Mouse (Mus musculus) lung, embryonic 15.5 days (tissue): Measurements from ENCODE around the gene Entpd2. TPM values are rescaled to one million over a fixed set of nuclear protein-coding genes. Genes with fewer than 3 reads are reported as not detected.

ENCODE experiments used
- ATAC-seq: fragments of 200-750 bp; cut with Nextera tagmentation; 2 replicates; pipeline ENCODE4 v1.8.0; 2017; ENCODE audit warnings: moderate number of reproducible peaks, borderline replicate concordance; ENCODE audit not compliant: low FRiP score, low TSS enrichment; ENCODE audit errors: extremely low read depth
- H3K27ac ChIP-seq: fragments of 300-500 bp; sonication (generic); 2 replicates; pipeline ENCODE4 v1.5.1; 2015; ENCODE audit warnings: moderate library complexity, mild to moderate bottlenecking, inconsistent platforms
- H3K27me3 ChIP-seq: fragments of 300-500 bp; sonication (generic); 2 replicates; pipeline ENCODE4 v1.6.1; 2015; ENCODE audit warnings: inconsistent platforms
- H3K36me3 ChIP-seq: fragments of 300-500 bp; sonication (generic); 2 replicates; pipeline ENCODE4 v1.6.1; 2015; ENCODE audit warnings: inconsistent platforms
- H3K4me1 ChIP-seq: fragments of 300-500 bp; sonication (generic); 2 replicates; pipeline ENCODE4 v1.6.1; 2015; ENCODE audit warnings: inconsistent platforms
- H3K4me2 ChIP-seq: fragments of 300-500 bp; sonication (generic); 2 replicates; pipeline ENCODE4 v1.6.1; 2015; ENCODE audit warnings: inconsistent platforms, mild to moderate bottlenecking, moderate library complexity
- H3K4me3 ChIP-seq: fragments of 300-500 bp; sonication (generic); 2 replicates; pipeline ENCODE4 v1.5.1; 2015; ENCODE audit warnings: mild to moderate bottlenecking, inconsistent platforms
- H3K9ac ChIP-seq: fragments of 300-500 bp; sonication (generic); 2 replicates; pipeline ENCODE4 v1.6.1; 2015; ENCODE audit warnings: inconsistent platforms
- H3K9me3 ChIP-seq: fragments of 300-500 bp; sonication (generic); 2 replicates; pipeline ENCODE4 v1.6.1; 2016; ENCODE audit warnings: inconsistent platforms
- WGBS: fragments of 180-500 bp; shearing (Covaris S2); methylation state at CpG from one replicate; pipeline ENCODE4 v1.1.7; 2015; 5-methylcytosine and 5-hydroxymethylcytosine counted together
- polyA plus RNA-seq: library from polyadenylated mRNA; unstranded; fragments of >200 nt; fragmentation: Nextera tagmentation; extraction: Ambion mirVana; gene quantifications from 2 replicates; pipeline ENCODE4 v1.2.1, GENCODE M21; 2015

Gene Entpd2
- polyA plus RNA-seq, 1 experiment from 2014 or later = 3.6 TPM

- Histone ChIP-seq H3K27ac (peak within 1 kb of the TSS; percentile 24), H3K36me3 (no peaks in the 10 kb centered on the region), H3K27me3 (peaks cover 17% of the 10 kb centered on the region), H3K9ac (peak within 1 kb of the TSS; percentile 75), H3K4me3 (peak within 1 kb of the TSS; percentile 73), H3K4me2 (peak within 1 kb of the TSS; percentile 100), H3K9me3 (no peaks in the 10 kb centered on the region), H3K4me1 (peaks cover 22% of the 10 kb centered on the region)
- WGBS = under 1% methylated on average over 54 of the region's 54 CpGs
- peak; percentile 89 for ATAC-seq
Observed at GRCm38 (mm10) chr2:25365091-25365761, 30.4 kb upstream of the Entpd2 start, which contains the start of gene Uap1l1. TSS of gene Uap1l1 (minus strand) at chr2:25365682.

GRCm38 (mm10) chr2:25369996-25370395, 25.7 kb upstream of the Entpd2 start:
- Histone ChIP-seq H3K4me1 (peaks cover 38% of the 10 kb centered on the region), H3K36me3 (no peaks in the 10 kb centered on the region), H3K9me3 (no peaks in the 10 kb centered on the region), H3K27ac (no peak overlapping the region), H3K4me3 (no peak overlapping the region), H3K27me3 (peaks cover 6% of the 10 kb centered on the region), H3K4me2 (no peak overlapping the region), H3K9ac (no peak overlapping the region)
- no peak for ATAC-seq
- 83% methylated on average over 3 of the region's 3 CpGs for WGBS

DNA sequence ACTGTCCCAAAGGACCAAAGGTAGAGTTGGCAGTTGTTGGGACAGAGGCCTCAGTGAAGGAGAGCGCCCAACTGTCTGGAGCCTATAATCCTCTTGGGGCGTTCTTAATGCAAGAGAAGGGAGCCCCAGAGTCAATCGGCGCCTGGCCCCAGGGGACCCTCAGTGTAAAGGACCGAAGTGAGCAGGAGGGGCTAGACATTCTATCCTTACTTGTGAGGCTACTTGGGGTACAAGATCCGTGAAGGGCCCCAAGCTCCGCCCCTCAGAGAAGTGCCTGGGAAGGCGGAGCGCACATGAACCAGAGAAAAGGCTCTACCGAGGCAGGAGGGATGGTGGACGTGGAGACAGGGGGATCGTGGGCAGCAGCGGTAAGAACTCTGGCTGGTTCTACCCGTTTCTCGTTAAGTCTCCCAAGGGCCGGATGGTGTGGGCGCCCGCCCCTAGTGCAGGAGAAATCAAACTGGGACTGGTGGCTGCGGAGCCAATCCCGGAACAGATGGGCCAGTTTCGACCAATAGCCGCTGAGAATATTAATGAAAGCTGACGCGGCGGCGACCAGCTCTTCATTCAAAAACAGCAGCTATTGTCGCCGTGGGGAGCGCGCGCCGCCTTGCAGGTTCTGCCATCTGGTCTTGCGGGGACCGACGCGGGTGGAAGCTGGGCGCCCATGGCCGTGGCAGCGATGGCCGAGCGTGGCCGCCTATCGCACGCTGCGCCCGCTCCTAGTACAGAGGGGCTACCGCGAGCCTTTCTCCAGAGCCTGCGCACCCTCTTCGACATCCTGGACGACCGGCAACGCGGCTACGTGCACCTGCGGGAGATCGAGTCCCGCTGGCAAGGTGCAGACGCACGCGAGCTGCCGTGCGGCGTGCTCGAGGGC, 23.7 kb upstream of the Entpd2 start, which contains the start of gene Sapcd2:
Gene Sapcd2, plus strand, starts transcription at position 558 of the 880 bp plus-strand sequence.
- 1% methylated on average over 65 of the region's 65 CpGs for WGBS
- peak within 1 kb of the TSS; percentile 85 for H3K4me3 ChIP-seq
- peaks cover 17% of the 10 kb centered on the region for H3K36me3 ChIP-seq
- peaks cover 30% of the 10 kb centered on the region for H3K4me1 ChIP-seq
- peak within 1 kb of the TSS; percentile 81 for H3K27ac ChIP-seq
- H3K9ac ChIP-seq = peak within 1 kb of the TSS; percentile 67
- peak within 1 kb of the TSS; percentile 95 for H3K4me2 ChIP-seq
- H3K27me3 ChIP-seq = no peaks in the 10 kb centered on the region
- ATAC-seq = peak; percentile 93
- H3K9me3 ChIP-seq = no peaks in the 10 kb centered on the region

DNA sequence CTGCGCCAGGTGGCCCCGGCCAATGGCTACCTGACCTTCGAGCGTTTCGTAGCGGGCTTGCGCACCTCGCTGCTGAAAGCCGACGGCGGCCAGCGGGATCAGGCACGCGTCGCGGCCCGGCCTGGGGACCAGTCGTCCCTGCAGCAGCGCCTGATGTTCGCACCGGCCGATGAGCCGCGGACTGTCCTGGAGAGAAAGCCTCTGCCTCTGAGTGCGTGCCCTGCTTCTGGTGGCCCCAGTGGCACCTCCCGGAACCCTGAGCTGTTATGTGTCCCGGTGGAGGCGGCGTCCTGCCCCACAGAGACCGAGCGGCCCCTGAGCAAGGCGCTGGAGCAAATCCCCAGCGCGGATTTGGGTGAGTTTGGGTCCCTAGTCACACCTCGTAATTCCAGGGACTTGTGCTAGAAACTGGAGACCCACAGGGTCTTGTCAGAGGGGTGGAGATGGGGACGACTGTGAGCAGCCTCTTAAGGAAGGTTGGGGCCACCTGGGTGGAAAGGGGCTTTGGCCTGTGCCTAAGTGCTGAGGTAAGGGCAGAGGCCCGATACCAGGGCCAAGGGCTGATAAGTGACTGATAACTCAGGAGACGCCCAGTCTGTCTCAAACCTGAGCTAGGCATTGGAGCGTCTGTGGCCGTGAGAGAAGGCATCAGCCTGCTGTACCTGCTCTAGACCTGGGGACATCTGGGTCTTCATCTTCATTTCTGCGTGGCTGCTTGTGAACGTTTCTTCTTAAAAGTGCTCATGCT, 22.9 kb upstream of the Entpd2 start:
- peak overlapping the region; percentile 76 for H3K27ac ChIP-seq

DNA sequence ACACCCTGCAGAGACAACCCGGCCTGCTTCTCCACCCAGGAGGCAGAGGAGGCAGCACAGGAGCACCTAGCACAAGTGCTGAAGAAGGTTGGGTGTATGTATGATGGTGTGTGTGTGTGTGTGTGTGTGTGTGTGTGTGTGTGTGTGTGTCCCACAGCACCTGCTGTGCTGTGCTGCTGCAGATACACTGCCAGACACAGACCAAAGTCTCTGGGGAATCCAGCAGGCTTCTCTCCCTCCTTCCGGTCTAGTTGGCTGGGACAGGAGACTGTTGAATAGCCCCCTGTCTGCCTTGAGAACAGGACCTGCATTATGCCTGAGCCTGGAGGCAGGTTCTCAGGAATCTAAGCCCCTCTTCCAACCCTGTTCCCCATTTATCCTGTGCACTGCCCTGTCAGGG, 22.2 kb upstream of the Entpd2 start:
- Histone ChIP-seq H3K27ac (no peak overlapping the region), H3K36me3 (peaks cover 30% of the 10 kb centered on the region), H3K9me3 (no peaks in the 10 kb centered on the region), H3K4me2 (peak overlapping the region; percentile 95), H3K4me3 (peak overlapping the region; percentile 85), H3K27me3 (no peaks in the 10 kb centered on the region), H3K9ac (peak overlapping the region; percentile 67), H3K4me1 (peaks cover 30% of the 10 kb centered on the region)
- 32% methylated on average over 2 of the region's 2 CpGs for WGBS
- ATAC-seq = no peak

More for the DNA sequence above, 22.9 kb upstream of the Entpd2 start:
- Histone ChIP-seq H3K4me2 (peak overlapping the region; percentile 95), H3K9ac (peak overlapping the region; percentile 67), H3K4me3 (peak overlapping the region; percentile 85), H3K36me3 (peaks cover 24% of the 10 kb centered on the region), H3K9me3 (no peaks in the 10 kb centered on the region), H3K27me3 (no peaks in the 10 kb centered on the region), H3K4me1 (peaks cover 30% of the 10 kb centered on the region)
- 2% methylated on average over 42 of the region's 42 CpGs for WGBS
- ATAC-seq = peak; percentile 16; the same call in 1 of the 2 replicates

DNA sequence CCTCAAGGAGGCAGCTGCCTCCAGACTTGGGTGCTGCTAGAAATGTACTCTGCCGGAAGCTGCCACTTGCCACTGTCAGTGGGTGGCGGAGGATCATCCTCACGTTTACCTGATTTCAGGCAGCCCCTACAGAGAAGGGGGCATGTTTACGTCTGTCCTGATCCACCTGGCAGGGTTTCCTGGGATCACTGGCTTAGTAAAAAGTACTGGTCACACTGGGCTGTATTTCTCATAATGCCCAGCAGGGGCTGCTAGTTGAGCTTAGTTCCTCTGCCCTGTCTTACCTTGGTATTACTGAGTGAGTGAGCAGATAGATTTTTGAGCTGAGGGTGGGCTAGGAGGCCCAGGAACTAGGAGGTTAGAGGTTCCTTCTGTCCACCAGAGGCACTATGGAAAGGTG, 19.1 kb upstream of the Entpd2 start:
- WGBS = 66% methylated on average over 4 of the region's 4 CpGs
- no peak overlapping the region for H3K4me2 ChIP-seq
- H3K9ac ChIP-seq = no peak overlapping the region
- peaks cover 30% of the 10 kb centered on the region for H3K36me3 ChIP-seq
- no peak overlapping the region for H3K27ac ChIP-seq
- H3K27me3 ChIP-seq = no peaks in the 10 kb centered on the region
- no peaks in the 10 kb centered on the region for H3K9me3 ChIP-seq
- ATAC-seq = no peak
- H3K4me3 ChIP-seq = no peak overlapping the region
- peaks cover 26% of the 10 kb centered on the region for H3K4me1 ChIP-seq

GRCm38 (mm10) chr2:25384492-25384891, 11.2 kb upstream of the Entpd2 start:
- H3K4me2 ChIP-seq = no peak overlapping the region
- no peaks in the 10 kb centered on the region for H3K4me1 ChIP-seq
- H3K27ac ChIP-seq = no peak overlapping the region
- H3K9me3 ChIP-seq = no peaks in the 10 kb centered on the region
- H3K27me3 ChIP-seq = no peaks in the 10 kb centered on the region; the same call in 1 of the 2 replicates
- H3K36me3 ChIP-seq = no peaks in the 10 kb centered on the region
- 50% methylated on average over 5 of the region's 5 CpGs for WGBS
- ATAC-seq = no peak
- H3K4me3 ChIP-seq = no peak overlapping the region
- H3K9ac ChIP-seq = no peak overlapping the region

DNA sequence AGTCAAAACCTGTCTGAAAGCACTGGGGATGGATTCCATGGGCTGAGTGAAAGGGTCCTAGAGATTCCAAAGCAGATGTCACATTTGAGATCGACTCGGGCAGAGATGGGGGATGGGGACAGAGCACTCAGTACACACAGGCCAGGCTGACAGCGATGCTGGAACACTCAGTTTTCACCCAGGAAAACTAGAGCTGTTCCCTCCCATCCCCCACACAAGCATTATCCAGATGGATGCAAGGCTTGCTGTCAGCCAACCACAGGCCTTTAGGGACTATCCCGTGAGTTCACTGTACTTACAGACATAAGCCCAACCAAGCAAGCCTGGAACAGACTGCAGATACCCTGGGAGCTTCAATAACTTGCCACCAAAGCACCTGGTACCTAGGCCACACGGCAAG, 4.4 kb upstream of the Entpd2 start:
- peaks cover 19% of the 10 kb centered on the region for H3K27me3 ChIP-seq
- H3K4me3 ChIP-seq = no peak overlapping the region
- no peaks in the 10 kb centered on the region for H3K9me3 ChIP-seq
- no peak overlapping the region for H3K27ac ChIP-seq
- 51% methylated on average over 5 of the region's 5 CpGs for WGBS
- no peak overlapping the region for H3K9ac ChIP-seq
- no peak for ATAC-seq
- H3K4me2 ChIP-seq = no peak overlapping the region
- H3K36me3 ChIP-seq = no peaks in the 10 kb centered on the region
- H3K4me1 ChIP-seq = peaks cover 17% of the 10 kb centered on the region

- no peak overlapping the region for H3K27ac ChIP-seq
- H3K27me3 ChIP-seq = peaks cover 51% of the 10 kb centered on the region
- peaks cover 19% of the 10 kb centered on the region for H3K4me1 ChIP-seq
- no peaks in the 10 kb centered on the region for H3K36me3 ChIP-seq
- no peak overlapping the region for H3K4me2 ChIP-seq
- no peak for ATAC-seq
- H3K9me3 ChIP-seq = no peaks in the 10 kb centered on the region
- no peak overlapping the region for H3K4me3 ChIP-seq
- H3K9ac ChIP-seq = no peak overlapping the region
- WGBS = 28% methylated on average over 3 of the region's 3 CpGs
Observed at GRCm38 (mm10) chr2:25394281-25395221, 1.1 kb upstream of the Entpd2 start.

GRCm38 (mm10) chr2:25396597-25396983, 916 bp downstream of the Entpd2 start:
- peak overlapping the region; percentile 78 for H3K4me2 ChIP-seq
- no peaks in the 10 kb centered on the region for H3K36me3 ChIP-seq
- H3K27me3 ChIP-seq = peaks cover 71% of the 10 kb centered on the region
- peak overlapping the region; percentile 40 for H3K4me3 ChIP-seq
- H3K4me1 ChIP-seq = peaks cover 19% of the 10 kb centered on the region
- H3K27ac ChIP-seq = no peak overlapping the region
- H3K9me3 ChIP-seq = no peaks in the 10 kb centered on the region
- H3K9ac ChIP-seq = 0 out of 2 replicates have a peak overlapping the region, but pooled peaks have one; percentile 11
- WGBS = 31% methylated on average over 3 of the region's 3 CpGs
- no peak for ATAC-seq

GRCm38 (mm10) chr2:25397010-25397409, 1.3 kb downstream of the Entpd2 start:
- 26% methylated on average over 1 of the region's 1 CpGs for WGBS
- Histone ChIP-seq H3K27me3 (peaks cover 76% of the 10 kb centered on the region), H3K4me3 (no peak overlapping the region), H3K27ac (no peak overlapping the region), H3K4me1 (peaks cover 19% of the 10 kb centered on the region), H3K4me2 (no peak overlapping the region), H3K9me3 (no peaks in the 10 kb centered on the region), H3K36me3 (no peaks in the 10 kb centered on the region), H3K9ac (no peak overlapping the region)
- ATAC-seq = no peak
